In genomic region chr7:34233909-34234609, GRCm38 (mm10) we compare ENCODE assay signal across 8 mouse cellular contexts. TPM values are rescaled to one million over a fixed set of nuclear protein-coding genes. Genes with fewer than 3 reads are reported as not detected.
DNase-seq lines count a peak whose midpoint lies in the region; ATAC-seq and TF ChIP-seq lines count a peak whose summit lies in the region.

No protein-coding gene starts in this region.

- H3K9me3 ChIP-seq in G1E (replicated peaks), result no peaks in the 10 kb centered on the region
- H3K9me3 ChIP-seq in forebrain, embryonic 16.5 days (ENCODE audit: control insufficient read depth, low read length), result no peaks in the 10 kb centered on the region
- no peaks in the 10 kb centered on the region for H3K9me3 ChIP-seq in lung, embryonic 14.5 days (ENCODE audit: low read depth, low read length)

- peak; percentile 92 for DNase-seq in G1E (ENCODE audit: low spot score)
- DNase-seq in cerebellum, adult 18-20 months, result peak; percentile 100
- DNase-seq in heart, postnatal 36 days, result peak; percentile 97 to 98
- peak; percentile 99 to 100 for DNase-seq in layer of hippocampus, adult 2 months (ENCODE audit: low spot score in 2 of 2)
- peak; percentile 99 for DNase-seq in lung, embryonic 14.5 days
- peak; percentile 100 for DNase-seq in thymus, adult 2 months

- ATAC-seq in G1E (ENCODE audit: extremely low read depth, insufficient number of reproducible peaks, low FRiP score, poor library complexity, severe bottlenecking), result peak; percentile 72
- peak; percentile 97 for ATAC-seq in forebrain, embryonic 16.5 days
- ATAC-seq in lung, embryonic 14.5 days (ENCODE audit: insufficient read depth), result peak; percentile 93

- peak overlapping the region; percentile 56 for H3K9ac ChIP-seq in forebrain, embryonic 16.5 days (replicated peaks; ENCODE audit: low read depth, low read length)
- H3K9ac ChIP-seq in lung, embryonic 14.5 days, result peak overlapping the region; percentile 60

- intact Hi-C loops in heart, postnatal 36 days (cut with DNase I), result loop anchor here (5.0 kb wide), 1 partner anchor 37 kb away; the partner anchor contains the start of gene Pdcd2l

- peaks cover 59% of the 10 kb centered on the region for H3K4me1 ChIP-seq in G1E (ENCODE audit: insufficient read depth, low read depth, low read length)
- peaks cover 17% of the 10 kb centered on the region for H3K4me1 ChIP-seq in forebrain, embryonic 16.5 days (replicated peaks; ENCODE audit: control insufficient read depth, insufficient read depth, low read length)
- peaks cover 7% of the 10 kb centered on the region; the same call in 1 of the 2 replicates for H3K4me1 ChIP-seq in lung, embryonic 14.5 days (ENCODE audit: insufficient read depth)
- peaks cover 7% of the 10 kb centered on the region for H3K4me1 ChIP-seq in olfactory bulb, adult 2 months (ENCODE audit: control insufficient read depth, insufficient read depth, low read length)
- peaks cover 13% of the 10 kb centered on the region for H3K4me1 ChIP-seq in thymus, adult 2 months (replicated peaks; ENCODE audit: control insufficient read depth, insufficient read depth, low read length)

- H3K36me3 ChIP-seq in G1E (replicated peaks), result peaks cover 40% of the 10 kb centered on the region
- H3K36me3 ChIP-seq in forebrain, embryonic 16.5 days (ENCODE audit: control insufficient read depth, insufficient read depth), result peaks cover 15% of the 10 kb centered on the region
- H3K36me3 ChIP-seq in lung, embryonic 14.5 days (ENCODE audit: insufficient read depth), result peaks cover 31% of the 10 kb centered on the region
- H3K36me3 ChIP-seq in thymus, adult 2 months (ENCODE audit: control insufficient read depth, insufficient read depth, low read length), result peaks cover 4% of the 10 kb centered on the region; the same call in 1 of the 2 replicates

- no peak for TF ChIP-seq CTCF in G1E (IDR thresholded peaks at IDR 0.05; ENCODE audit: low read depth, low read length)
- TF ChIP-seq CTCF in layer of hippocampus, adult 2 months (conservative IDR thresholded peaks at IDR 0.05), result no peak
- TF ChIP-seq CTCF in lung, embryonic 14.5 days (IDR thresholded peaks at IDR 0.05; ENCODE audit: low read depth), result no peak
- TF ChIP-seq CTCF in olfactory bulb, adult 2 months (IDR thresholded peaks at IDR 0.05; ENCODE audit: insufficient read depth, low read depth, low read length), result no peak
- TF ChIP-seq CTCF in thymus, adult 2 months (IDR thresholded peaks at IDR 0.05; ENCODE audit: borderline replicate concordance, control insufficient read depth, extremely low read depth, insufficient read depth, low read length, poor library complexity), result no peak

- H3K27ac ChIP-seq in forebrain, embryonic 16.5 days (ENCODE audit: low read length), result peak overlapping the region; percentile 87
- H3K27ac ChIP-seq in layer of hippocampus, adult 2 months, result peak overlapping the region; percentile 99
- peak overlapping the region; percentile 97 for H3K27ac ChIP-seq in lung, embryonic 14.5 days (ENCODE audit: low read depth)
- H3K27ac ChIP-seq in olfactory bulb, adult 2 months (ENCODE audit: insufficient read depth, low read depth, low read length), result peak overlapping the region; percentile 84
- H3K27ac ChIP-seq in thymus, adult 2 months (ENCODE audit: control insufficient read depth, insufficient read depth, low read length), result 0 out of 2 replicates have a peak overlapping the region, but pooled peaks have one; percentile 13

- H3K4me2 ChIP-seq in forebrain, embryonic 16.5 days (ENCODE audit: low read length), result peak overlapping the region; percentile 71
- H3K4me2 ChIP-seq in lung, embryonic 14.5 days, result peak overlapping the region; percentile 71

- no peaks in the 10 kb centered on the region for H3K27me3 ChIP-seq in G1E (ENCODE audit: insufficient read depth, low read length)
- no peaks in the 10 kb centered on the region for H3K27me3 ChIP-seq in forebrain, embryonic 16.5 days (replicated peaks; ENCODE audit: control insufficient read depth, insufficient read depth, low read length)
- H3K27me3 ChIP-seq in lung, embryonic 14.5 days (ENCODE audit: insufficient read depth, low read length), result no peaks in the 10 kb centered on the region
- H3K27me3 ChIP-seq in thymus, adult 2 months (ENCODE audit: control insufficient read depth, insufficient read depth, low read length), result no peaks in the 10 kb centered on the region

- peak; percentile 11; the same call in 1 of the 2 replicates for TF ChIP-seq POLR2A in olfactory bulb, adult 2 months (IDR thresholded peaks at IDR 0.05; ENCODE audit: insufficient read depth, low read depth, low read length)
- TF ChIP-seq POLR2A in thymus, adult 2 months (IDR thresholded peaks at IDR 0.05; ENCODE audit: control insufficient read depth, extremely low read depth, insufficient read depth, low read length, poor library complexity), result peak; percentile 65; the same call in 1 of the 2 replicates

- H3K4me3 ChIP-seq in G1E (ENCODE audit: low read depth, low read length), result peak overlapping the region; percentile 72
- H3K4me3 ChIP-seq in forebrain, embryonic 16.5 days (replicated peaks; ENCODE audit: low read length), result peak overlapping the region; percentile 56
- H3K4me3 ChIP-seq in layer of hippocampus, adult 2 months, result peak overlapping the region; percentile 67
- peak overlapping the region; percentile 45 for H3K4me3 ChIP-seq in lung, embryonic 14.5 days (ENCODE audit: low read depth, low read length)
- H3K4me3 ChIP-seq in olfactory bulb, adult 2 months (ENCODE audit: insufficient read depth, low read depth, low read length), result peak overlapping the region; percentile 42
- peak overlapping the region; percentile 44 for H3K4me3 ChIP-seq in thymus, adult 2 months (ENCODE audit: control insufficient read depth, insufficient read depth, low read length)

- WGBS in forebrain, embryonic 16.5 days, result 0% methylated on average over 46 of the region's 46 CpGs
- under 1% methylated on average over 46 of the region's 46 CpGs for WGBS in lung, embryonic 14.5 days
- WGBS in olfactory bulb, adult 2 months, result under 1% methylated on average over 46 of the region's 46 CpGs
- WGBS in thymus, adult 2 months, result under 1% methylated on average over 46 of the region's 46 CpGs

RNA-seq across cellular contexts. Expression of gene Gpi1, which starts 3.9 kb away (rescaled TPM):
- total RNA-seq in G1E (2014; fragmentation: Nextera tagmentation) (522 and 617 TPM in 2 replicates), G1E (2017) (590 and 664 TPM in 2 replicates)
- 3,102 and 4,494 TPM in 2 replicates for polyA plus RNA-seq in G1E (2012)
- 175 and 213 TPM in 2 replicates for polyA plus RNA-seq in forebrain, embryonic 16.5 days (2015; fragmentation: Nextera tagmentation; extraction: Ambion mirVana)
- total RNA-seq in heart, postnatal 36 days (2021), result 100 to 1,000 TPM; 520 to 540 TPM
- 100 to 1,000 TPM; 773 TPM for total RNA-seq in layer of hippocampus, adult 2 months (2021)
- polyA plus RNA-seq in lung, embryonic 14.5 days (2014; fragmentation: Nextera tagmentation; extraction: Ambion mirVana), result 260 and 268 TPM in 2 replicates
- polyA plus RNA-seq in olfactory bulb, adult 2 months (2012; ENCODE audit: insufficient read depth, insufficient read length, low replicate concordance, missing spikeins), result 367 and 564 TPM in 2 replicates
- polyA plus RNA-seq in thymus, adult 2 months (2012; rRNA removed), result 265 and 304 TPM in 2 replicates

RNA-seq across cellular contexts. Expression of gene Gm6096, which starts 16.8 kb away (rescaled TPM):
- total RNA-seq in G1E (2014; fragmentation: Nextera tagmentation), result not detected in 2 replicates
- total RNA-seq in G1E (2017), result not detected in 2 replicates
- not detected in 2 replicates for polyA plus RNA-seq in G1E (2012)
- 0.73 TPM in 1 of 2 replicates, not detected in the other for polyA plus RNA-seq in forebrain, embryonic 16.5 days (2015; fragmentation: Nextera tagmentation; extraction: Ambion mirVana)
- total RNA-seq in heart, postnatal 36 days (2021), result not detected
- not detected for total RNA-seq in layer of hippocampus, adult 2 months (2021)
- polyA plus RNA-seq in lung, embryonic 14.5 days (2014; fragmentation: Nextera tagmentation; extraction: Ambion mirVana), result 0.88 TPM in 1 of 2 replicates, not detected in the other
- not detected in 2 replicates for polyA plus RNA-seq in olfactory bulb, adult 2 months (2012; ENCODE audit: insufficient read depth, insufficient read length, low replicate concordance, missing spikeins)
- not detected in 2 replicates for polyA plus RNA-seq in thymus, adult 2 months (2012; rRNA removed)

RNA-seq across cellular contexts. Expression of gene Pdcd2l, which starts 37.6 kb away (rescaled TPM):
- 36.6 and 38.6 TPM in 2 replicates for total RNA-seq in G1E (2014; fragmentation: Nextera tagmentation)
- 48.3 and 49.8 TPM in 2 replicates for total RNA-seq in G1E (2017)
- polyA plus RNA-seq in G1E (2012), result 6.9 and 8.0 TPM in 2 replicates
- 71.2 and 92.6 TPM in 2 replicates for polyA plus RNA-seq in forebrain, embryonic 16.5 days (2015; fragmentation: Nextera tagmentation; extraction: Ambion mirVana)
- total RNA-seq in heart, postnatal 36 days (2021), result 10 to 100 TPM; 21.9 to 22.1 TPM
- total RNA-seq in layer of hippocampus, adult 2 months (2021), result 10 to 100 TPM; 24.5 to 26.8 TPM
- 53.7 and 54.1 TPM in 2 replicates for polyA plus RNA-seq in lung, embryonic 14.5 days (2014; fragmentation: Nextera tagmentation; extraction: Ambion mirVana)
- not detected in 2 replicates for polyA plus RNA-seq in olfactory bulb, adult 2 months (2012; ENCODE audit: insufficient read depth, insufficient read length, low replicate concordance, missing spikeins)
- polyA plus RNA-seq in thymus, adult 2 months (2012; rRNA removed), result 39.5 and 40.6 TPM in 2 replicates

Comparison
In these comparisons a context has a peak if more than half of its experiments do, and no peak if none do; other contexts are left out.
1. Peak in every context shown above with its lines: DNase-seq, ATAC-seq, H3K4me3 ChIP-seq and H3K27ac ChIP-seq.
2. H3K27ac ChIP-seq: peak in every context shown above with its lines; median percentile 99 in layer of hippocampus, adult 2 months; 97 in lung, embryonic 14.5 days; 87 in forebrain, embryonic 16.5 days; 84 in olfactory bulb, adult 2 months; 13 in thymus, adult 2 months.